Mouse (Mus musculus): ENCODE measurements around the gene Ghrl. TPM values are rescaled to one million over a fixed set of nuclear protein-coding genes. Genes with fewer than 3 reads are reported as not detected.

The Ghrl gene
- polyA plus RNA-seq, 1 experiment: not detected

DNA sequence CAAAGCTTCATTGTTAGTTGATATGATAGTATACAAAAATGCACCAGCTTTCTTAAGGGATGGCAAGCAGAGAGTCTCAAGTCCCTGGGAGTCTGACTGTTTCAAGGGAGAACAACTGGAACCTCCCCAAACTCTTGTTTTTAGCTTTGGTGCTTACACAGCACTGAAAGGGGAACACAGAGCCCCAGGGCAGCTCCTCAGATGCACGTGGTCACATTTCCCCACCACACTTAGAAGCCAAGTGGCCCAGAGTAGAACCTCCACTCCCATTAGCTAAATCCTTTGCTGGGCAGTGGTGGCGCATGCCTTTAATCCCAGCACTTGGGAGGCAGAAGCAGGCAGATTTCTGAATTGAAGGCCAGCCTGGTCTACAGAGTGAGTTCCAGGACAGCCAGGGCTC is 21.7 kb upstream of the Ghrl start:
- 46% methylated on average over 2 of the region's 2 CpGs for WGBS
- no peak overlapping the region for H3K4me3 ChIP-seq (replicated peaks; ENCODE audit: control insufficient read depth, low read depth, low read length)
- no peak for TF ChIP-seq POLR2A (IDR thresholded peaks at IDR 0.05; ENCODE audit: borderline replicate concordance, control insufficient read depth, low read depth, low read length)
- no peak for TF ChIP-seq CTCF (IDR thresholded peaks at IDR 0.05; ENCODE audit: control insufficient read depth, insufficient read depth, low read length)
- H3K27ac ChIP-seq (ENCODE audit: control insufficient read depth, insufficient read depth, low read depth, low read length, poor library complexity): no peak overlapping the region
- H3K4me1 ChIP-seq (ENCODE audit: control insufficient read depth, insufficient read depth, low read length): peaks cover 1% of the 10 kb centered on the region; the same call in 1 of the 2 replicates

GRCm38 (mm10) chr6:113740236-113741217 is 20.8 kb upstream of the Ghrl start, which contains the start of gene Sec13:
TSS of gene Sec13 (minus strand) at chr6:113740743.
- Histone ChIP-seq H3K27ac (ENCODE audit: control insufficient read depth, insufficient read depth, low read depth, low read length, poor library complexity) (peak within 1 kb of the TSS; percentile 32), H3K4me1 (ENCODE audit: control insufficient read depth, insufficient read depth, low read length) (peaks cover 1% of the 10 kb centered on the region; the same call in 1 of the 2 replicates), H3K4me3 (replicated peaks; ENCODE audit: control insufficient read depth, low read depth, low read length) (peak within 1 kb of the TSS; percentile 94)
- WGBS: 6% methylated on average over 41 of the region's 41 CpGs
- peak; percentile 91 for TF ChIP-seq POLR2A (IDR thresholded peaks at IDR 0.05; ENCODE audit: borderline replicate concordance, control insufficient read depth, low read depth, low read length)
- no peak for TF ChIP-seq CTCF (IDR thresholded peaks at IDR 0.05; ENCODE audit: control insufficient read depth, insufficient read depth, low read length)

- H3K4me3 ChIP-seq (replicated peaks; ENCODE audit: control insufficient read depth, low read depth, low read length): no peak overlapping the region
- 81% methylated on average over 9 of the region's 9 CpGs for WGBS
- no peak overlapping the region for H3K27ac ChIP-seq (ENCODE audit: control insufficient read depth, insufficient read depth, low read depth, low read length, poor library complexity)
- H3K4me1 ChIP-seq (ENCODE audit: control insufficient read depth, insufficient read depth, low read length): peaks cover 1% of the 10 kb centered on the region; the same call in 1 of the 2 replicates
- TF ChIP-seq CTCF (IDR thresholded peaks at IDR 0.05; ENCODE audit: control insufficient read depth, insufficient read depth, low read length): no peak
- TF ChIP-seq POLR2A (IDR thresholded peaks at IDR 0.05; ENCODE audit: borderline replicate concordance, control insufficient read depth, low read depth, low read length): no peak
Observed at GRCm38 (mm10) chr6:113737318-113738046, 17.8 kb upstream of the Ghrl start.

GRCm38 (mm10) chr6:113731296-113731695 is 11.6 kb upstream of the Ghrl start:
- Histone ChIP-seq H3K4me3 (replicated peaks; ENCODE audit: control insufficient read depth, low read depth, low read length) (no peak overlapping the region), H3K4me1 (ENCODE audit: control insufficient read depth, insufficient read depth, low read length) (no peaks in the 10 kb centered on the region), H3K27ac (ENCODE audit: control insufficient read depth, insufficient read depth, low read depth, low read length, poor library complexity) (no peak overlapping the region)
- TF ChIP-seq POLR2A (IDR thresholded peaks at IDR 0.05; ENCODE audit: borderline replicate concordance, control insufficient read depth, low read depth, low read length) (no peak), CTCF (IDR thresholded peaks at IDR 0.05; ENCODE audit: control insufficient read depth, insufficient read depth, low read length) (no peak)
- WGBS: 74% methylated on average over 3 of the region's 3 CpGs

DNA sequence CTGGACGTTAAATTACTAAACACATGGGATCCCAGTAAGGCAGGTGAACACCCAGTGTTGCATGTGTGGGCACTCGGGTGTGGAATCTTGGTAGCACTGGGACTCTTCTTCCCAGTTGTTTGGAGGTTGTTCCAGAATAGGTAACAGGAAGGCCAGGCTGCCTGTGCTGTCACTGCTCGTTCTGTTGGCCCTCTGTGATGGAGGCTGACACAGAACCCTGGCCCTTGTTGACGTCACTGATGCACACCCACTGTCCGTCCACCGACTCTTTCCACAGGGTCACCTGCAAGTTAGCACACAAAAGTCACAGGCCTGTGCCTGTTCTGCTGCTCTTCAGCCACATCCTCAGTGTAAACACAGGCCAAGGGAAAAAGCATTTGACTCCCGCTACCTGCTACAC is 8.5 kb upstream of the Ghrl start:
- Histone ChIP-seq H3K27ac (ENCODE audit: control insufficient read depth, insufficient read depth, low read depth, low read length, poor library complexity) (no peak overlapping the region), H3K4me3 (replicated peaks; ENCODE audit: control insufficient read depth, low read depth, low read length) (no peak overlapping the region), H3K4me1 (ENCODE audit: control insufficient read depth, insufficient read depth, low read length) (no peaks in the 10 kb centered on the region)
- TF ChIP-seq POLR2A (IDR thresholded peaks at IDR 0.05; ENCODE audit: borderline replicate concordance, control insufficient read depth, low read depth, low read length) (no peak), CTCF (IDR thresholded peaks at IDR 0.05; ENCODE audit: control insufficient read depth, insufficient read depth, low read length) (no peak)
- WGBS: 85% methylated on average over 7 of the region's 7 CpGs

GRCm38 (mm10) chr6:113721061-113721460 is 1.4 kb upstream of the Ghrl start:
- TF ChIP-seq CTCF (IDR thresholded peaks at IDR 0.05; ENCODE audit: control insufficient read depth, insufficient read depth, low read length) (no peak), POLR2A (IDR thresholded peaks at IDR 0.05; ENCODE audit: borderline replicate concordance, control insufficient read depth, low read depth, low read length) (no peak)
- 92% methylated on average over 4 of the region's 4 CpGs for WGBS
- no peak overlapping the region for H3K27ac ChIP-seq (ENCODE audit: control insufficient read depth, insufficient read depth, low read depth, low read length, poor library complexity)
- peaks cover 2% of the 10 kb centered on the region; the same call in 1 of the 2 replicates for H3K4me1 ChIP-seq (ENCODE audit: control insufficient read depth, insufficient read depth, low read length)
- H3K4me3 ChIP-seq (replicated peaks; ENCODE audit: control insufficient read depth, low read depth, low read length): no peak overlapping the region

DNA sequence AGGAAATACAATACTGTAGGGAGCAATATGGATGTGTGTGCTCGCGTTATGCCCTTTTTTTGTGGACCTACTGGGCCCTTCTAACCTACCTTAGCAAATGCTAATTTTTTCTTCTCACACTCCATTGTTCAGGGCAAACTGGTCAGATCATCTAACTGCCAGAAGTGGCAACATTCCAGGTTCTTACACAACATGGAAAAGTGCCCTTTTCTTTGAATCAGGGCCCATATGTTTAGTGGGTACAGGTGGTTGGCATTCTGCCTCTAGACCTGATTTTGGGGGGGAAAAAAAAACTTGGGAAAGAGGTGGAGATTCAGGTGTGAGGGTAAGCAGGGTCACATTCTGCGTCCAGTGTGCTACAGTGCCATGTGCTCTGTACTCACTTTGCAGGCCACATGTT is 2.1 kb downstream of the Ghrl start:
- Histone ChIP-seq H3K27ac (ENCODE audit: control insufficient read depth, insufficient read depth, low read depth, low read length, poor library complexity) (no peak overlapping the region), H3K4me3 (replicated peaks; ENCODE audit: control insufficient read depth, low read depth, low read length) (no peak overlapping the region), H3K4me1 (ENCODE audit: control insufficient read depth, insufficient read depth, low read length) (peaks cover 5% of the 10 kb centered on the region; the same call in 1 of the 2 replicates)
- no peak for TF ChIP-seq CTCF (IDR thresholded peaks at IDR 0.05; ENCODE audit: control insufficient read depth, insufficient read depth, low read length)
- TF ChIP-seq POLR2A (IDR thresholded peaks at IDR 0.05; ENCODE audit: borderline replicate concordance, control insufficient read depth, low read depth, low read length): no peak
- 86% methylated on average over 3 of the region's 3 CpGs for WGBS

DNA sequence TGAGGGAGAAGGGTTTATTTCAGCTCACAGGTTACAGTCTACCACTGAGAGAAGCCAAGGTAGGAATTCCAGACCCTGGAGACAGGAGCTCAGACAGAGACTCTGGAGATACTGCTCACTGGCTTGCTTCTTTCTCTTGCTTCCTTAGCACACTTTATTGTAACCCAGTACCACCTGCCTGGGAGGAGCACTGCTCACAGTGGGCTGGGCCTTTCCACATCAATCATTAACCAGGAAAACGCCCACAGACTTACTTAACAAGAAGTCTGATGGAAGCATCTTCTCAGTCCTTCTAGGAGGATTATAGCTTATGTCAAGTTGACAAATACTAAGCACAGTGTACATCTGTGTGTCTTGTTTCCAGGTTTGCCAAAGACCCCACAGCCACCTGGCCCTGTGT is 4.9 kb downstream of the Ghrl start:
- WGBS: 67% methylated on average over 1 of the region's 1 CpGs
- no peak overlapping the region for H3K4me3 ChIP-seq (replicated peaks; ENCODE audit: control insufficient read depth, low read depth, low read length)
- H3K27ac ChIP-seq (ENCODE audit: control insufficient read depth, insufficient read depth, low read depth, low read length, poor library complexity): peak overlapping the region; percentile 37; the same call in 1 of the 2 replicates
- H3K4me1 ChIP-seq (ENCODE audit: control insufficient read depth, insufficient read depth, low read length): peaks cover 5% of the 10 kb centered on the region; the same call in 1 of the 2 replicates
- no peak for TF ChIP-seq POLR2A (IDR thresholded peaks at IDR 0.05; ENCODE audit: borderline replicate concordance, control insufficient read depth, low read depth, low read length)
- no peak for TF ChIP-seq CTCF (IDR thresholded peaks at IDR 0.05; ENCODE audit: control insufficient read depth, insufficient read depth, low read length)

All from bone marrow, adult 2 months (tissue).